Mouse (Mus musculus) testis, adult 2 months (tissue): ENCODE measurements around the gene Slc22a2.
"Not testable (repeated sequence)": the region's sequence is repeated elsewhere in the genome, so short reads cannot be mapped to it uniquely, and the experiment has no call there.

ENCODE experiments used
- CTCF ChIP-seq: fragments of 200-500 bp; IDR thresholded peaks from 2 replicates; pipeline ENCODE4 v1.5.1; 2012; ENCODE audit warnings: low read depth, mild to moderate bottlenecking, inconsistent platforms, low read length, moderate library complexity; ENCODE audit not compliant: control insufficient read depth, insufficient read depth, insufficient replicate concordance
- POLR2A ChIP-seq: fragments of 200-500 bp; IDR thresholded peaks from 2 replicates; pipeline ENCODE4 v1.6.1; 2012; ENCODE audit warnings: low read depth, mild to moderate bottlenecking, inconsistent platforms, low read length, moderate library complexity; ENCODE audit not compliant: control insufficient read depth

DNA sequence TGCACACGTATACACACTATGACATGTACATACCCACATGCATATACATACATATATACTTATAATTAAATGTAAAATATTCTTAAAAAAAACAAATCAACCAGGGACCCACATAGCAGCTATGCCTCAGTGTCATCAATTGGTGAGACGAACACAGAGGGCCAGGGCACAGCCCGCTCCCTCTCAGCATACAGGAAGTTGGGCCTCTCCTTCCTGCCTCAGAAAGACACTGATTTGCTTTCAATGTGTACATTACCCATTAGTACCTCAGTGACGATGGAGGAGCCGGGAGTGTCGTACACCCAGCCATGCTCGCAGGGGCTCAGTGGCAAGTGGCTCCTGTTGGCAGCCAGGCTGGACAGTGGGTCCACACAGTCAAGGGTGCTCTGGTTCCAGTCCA lies 91.0 kb downstream of the Slc22a2 start:
- not testable (repeated sequence) for TF ChIP-seq CTCF, POLR2A
